Mouse (Mus musculus) olfactory bulb, adult 2 months (tissue): ENCODE results near the gene Serpina1e. TPM values are rescaled to one million over a fixed set of nuclear protein-coding genes. Genes with fewer than 3 reads are reported as not detected.

Experiments used
- H3K27ac ChIP-seq: fragments of 200-500 bp; 2 replicates; pipeline ENCODE4 v1.5.1; 2012; ENCODE audit warnings: low read depth, low read length; ENCODE audit not compliant: insufficient read depth
- H3K4me1 ChIP-seq: fragments of 200-500 bp; 2 replicates; pipeline ENCODE4 v1.6.1; 2012; ENCODE audit warnings: low read length; ENCODE audit not compliant: control insufficient read depth, insufficient read depth
- H3K4me3 ChIP-seq: fragments of 200-500 bp; 2 replicates; pipeline ENCODE4 v1.5.1; 2012; ENCODE audit warnings: mild to moderate bottlenecking, low read depth, low read length, moderate library complexity; ENCODE audit not compliant: insufficient read depth
- CTCF ChIP-seq: fragments of 200-500 bp; IDR thresholded peaks from 2 replicates; pipeline ENCODE4 v1.5.1; 2012; ENCODE audit warnings: low read depth, mild to moderate bottlenecking, low read length, moderate library complexity; ENCODE audit not compliant: insufficient read depth
- POLR2A ChIP-seq: fragments of 200-500 bp; IDR thresholded peaks from 2 replicates; pipeline ENCODE4 v1.6.1; 2012; ENCODE audit warnings: mild to moderate bottlenecking, low read depth, low read length, moderate library complexity; ENCODE audit not compliant: insufficient read depth
- WGBS: fragments of 180-500 bp; shearing (Covaris S2); methylation state at CpG from one replicate; pipeline ENCODE4 v1.1.7; 2018; 5-methylcytosine and 5-hydroxymethylcytosine counted together
- polyA plus RNA-seq: library from polyadenylated mRNA; stranded (reverse); fragments of >200 nt; gene quantifications from 2 replicates; pipeline ENCODE4 v1.2.4, GENCODE M21; 2012; ENCODE audit warnings: low replicate concordance; ENCODE audit not compliant: missing spikeins, insufficient read depth, insufficient read length

Gene Serpina1e
- not detected in 2 replicates for polyA plus RNA-seq

DNA sequence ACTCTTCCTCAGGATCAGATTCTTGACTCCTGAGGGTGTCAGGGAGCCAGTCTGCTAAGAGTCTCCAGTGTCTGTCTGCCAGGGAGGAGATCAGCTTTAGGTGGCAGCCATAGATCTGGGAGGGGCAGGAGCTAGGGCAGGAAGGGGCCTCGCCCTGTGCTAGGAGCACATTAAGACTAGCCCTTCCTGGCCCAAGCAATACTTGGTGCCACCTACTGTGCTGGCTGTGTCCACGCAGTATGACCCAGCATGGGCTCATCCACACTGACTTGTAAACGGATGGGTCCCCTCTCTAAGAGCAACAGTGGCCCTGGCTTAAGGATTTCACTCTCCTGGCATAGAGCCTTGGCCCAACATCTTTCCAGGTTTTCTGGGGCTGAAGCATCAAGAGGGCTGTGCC, at the start of gene Serpina1e:
Serpina1e (minus strand) TSS at position 178 of the 400 bp plus-strand sequence.
- WGBS: 79% methylated on average over 3 of the region's 3 CpGs
- H3K4me1 ChIP-seq: no peaks in the 10 kb centered on the region
- H3K4me3 ChIP-seq: no peak within 1 kb of the TSS
- no peak within 1 kb of the TSS for H3K27ac ChIP-seq
- TF ChIP-seq CTCF: no peak
- no peak for TF ChIP-seq POLR2A

DNA sequence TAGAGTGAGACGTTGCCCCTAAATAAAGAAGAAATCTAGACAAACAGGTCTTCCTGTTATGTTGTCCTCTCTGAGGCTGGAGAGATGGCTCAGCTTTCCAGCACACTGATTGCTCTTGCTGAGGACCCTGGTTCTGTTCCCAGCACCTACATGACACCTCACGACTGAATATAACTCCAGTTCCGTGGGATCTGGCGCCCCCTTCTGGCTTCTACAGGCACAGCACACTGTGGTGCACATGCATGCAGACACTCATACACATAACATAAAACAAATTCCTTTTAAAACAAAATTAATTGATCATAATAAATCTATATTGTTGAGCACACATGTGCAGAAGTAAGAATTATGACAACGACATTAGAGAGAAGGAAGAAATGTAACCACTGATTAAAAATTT, 45.9 kb upstream of the Serpina1e start:
- Histone ChIP-seq H3K27ac (no peak overlapping the region), H3K4me3 (no peak overlapping the region), H3K4me1 (peaks cover 3% of the 10 kb centered on the region; the same call in 1 of the 2 replicates)
- WGBS: 82% methylated on average over 5 of the region's 5 CpGs
- TF ChIP-seq CTCF: no peak
- TF ChIP-seq POLR2A: no peak

DNA sequence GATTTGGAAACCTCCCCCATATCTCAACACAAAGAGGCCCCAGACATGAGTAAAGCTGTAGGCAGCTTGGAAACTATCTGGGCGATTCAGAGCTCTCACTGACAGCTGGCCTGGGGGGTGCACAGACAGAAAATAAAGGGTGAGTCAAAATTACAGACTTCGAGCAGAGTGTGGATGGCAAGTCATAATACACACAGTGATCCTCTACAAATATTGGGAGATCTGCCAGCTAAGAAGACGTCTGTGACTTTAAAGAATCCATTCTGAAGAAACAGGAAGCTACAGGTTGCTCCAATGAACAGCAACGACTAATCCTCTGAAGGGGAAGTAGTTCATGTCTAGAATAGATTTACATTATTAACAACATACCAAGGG, 44.5 kb upstream of the Serpina1e start:
- Histone ChIP-seq H3K4me3 (no peak overlapping the region), H3K27ac (no peak overlapping the region), H3K4me1 (peaks cover 3% of the 10 kb centered on the region; the same call in 1 of the 2 replicates)
- WGBS: 26% methylated on average over 4 of the region's 4 CpGs
- TF ChIP-seq POLR2A: no peak
- TF ChIP-seq CTCF: no peak

DNA sequence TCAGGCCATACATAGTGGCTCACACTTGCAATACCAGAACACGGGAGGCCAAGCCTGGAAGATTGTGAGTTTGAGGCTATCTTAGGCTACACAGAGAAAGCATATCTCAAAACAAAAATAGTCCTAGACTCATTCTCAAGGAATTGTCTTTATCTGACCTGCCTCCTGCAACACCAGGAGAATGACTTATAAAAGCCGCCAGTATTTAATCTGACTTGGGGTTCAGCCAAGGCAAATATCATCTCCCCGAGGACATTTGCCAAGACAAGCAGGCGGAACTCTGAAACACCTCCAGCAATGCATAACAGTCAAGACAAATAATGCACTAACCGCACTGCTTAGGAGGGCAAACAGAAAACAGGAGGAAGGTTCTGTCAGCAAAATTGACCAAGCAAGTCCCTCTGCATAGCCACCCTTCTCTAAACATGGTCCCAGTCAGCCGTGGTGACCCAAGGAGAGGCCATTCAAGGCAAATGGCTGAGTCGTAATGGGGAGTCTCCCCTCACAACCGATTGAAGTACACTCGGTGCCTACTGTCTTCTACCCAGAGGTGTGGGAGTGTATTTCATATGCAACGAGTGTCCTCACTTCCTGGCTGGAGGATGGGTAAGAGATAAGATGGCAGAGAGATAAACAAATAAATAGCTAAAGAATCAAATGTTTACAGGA, 43.9 kb upstream of the Serpina1e start:
- no peak for TF ChIP-seq CTCF
- TF ChIP-seq POLR2A: no peak
- Histone ChIP-seq H3K27ac (no peak overlapping the region), H3K4me3 (no peak overlapping the region), H3K4me1 (peaks cover 3% of the 10 kb centered on the region; the same call in 1 of the 2 replicates)
- 63% methylated on average over 10 of the region's 10 CpGs for WGBS

DNA sequence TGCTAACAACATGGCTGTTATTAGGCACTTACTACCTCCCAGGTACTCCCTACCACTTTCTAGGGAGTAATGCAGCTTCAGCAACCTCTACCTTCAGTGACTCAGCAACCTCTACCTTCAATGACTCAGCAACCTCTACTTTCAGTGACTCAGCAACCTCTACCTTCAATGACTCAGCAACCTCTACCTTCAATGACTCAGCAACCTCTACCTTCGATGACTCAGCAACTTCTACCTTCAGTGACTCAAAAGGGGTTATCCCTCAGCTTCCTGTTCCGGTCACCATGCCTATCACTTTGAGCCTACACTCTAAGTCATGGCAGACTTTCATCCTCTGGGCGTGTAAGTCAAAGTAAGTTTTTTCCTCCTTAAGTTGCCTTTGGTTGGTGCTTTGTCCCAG, 41.8 kb upstream of the Serpina1e start:
- Histone ChIP-seq H3K27ac (no peak overlapping the region), H3K4me3 (no peak overlapping the region), H3K4me1 (peaks cover 3% of the 10 kb centered on the region; the same call in 1 of the 2 replicates)
- 93% methylated on average over 3 of the region's 3 CpGs for WGBS
- TF ChIP-seq POLR2A (no peak), CTCF (no peak)

DNA sequence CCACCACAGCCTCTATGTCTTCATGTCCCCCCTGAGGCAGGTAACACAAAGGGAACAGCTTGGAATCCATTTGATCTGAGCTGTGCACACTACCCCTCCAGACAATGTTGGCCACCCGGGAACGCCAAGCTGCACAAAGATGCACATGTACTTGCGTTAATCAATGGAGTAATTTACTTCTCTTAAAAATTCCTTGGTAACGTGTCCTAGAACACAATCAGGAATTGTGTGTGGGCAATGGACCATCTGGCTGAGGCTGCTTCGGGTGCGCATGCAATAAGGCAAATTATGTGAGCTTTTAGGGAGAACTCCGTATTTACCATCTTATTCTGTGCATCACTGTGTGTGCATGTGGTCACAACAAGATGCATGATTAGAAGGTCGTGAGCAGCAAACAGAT, 40.8 kb upstream of the Serpina1e start:
- H3K4me1 ChIP-seq: peaks cover 3% of the 10 kb centered on the region; the same call in 1 of the 2 replicates
- H3K4me3 ChIP-seq: no peak overlapping the region
- TF ChIP-seq POLR2A (no peak), CTCF (no peak)
- 43% methylated on average over 8 of the region's 8 CpGs for WGBS
- no peak overlapping the region for H3K27ac ChIP-seq

DNA sequence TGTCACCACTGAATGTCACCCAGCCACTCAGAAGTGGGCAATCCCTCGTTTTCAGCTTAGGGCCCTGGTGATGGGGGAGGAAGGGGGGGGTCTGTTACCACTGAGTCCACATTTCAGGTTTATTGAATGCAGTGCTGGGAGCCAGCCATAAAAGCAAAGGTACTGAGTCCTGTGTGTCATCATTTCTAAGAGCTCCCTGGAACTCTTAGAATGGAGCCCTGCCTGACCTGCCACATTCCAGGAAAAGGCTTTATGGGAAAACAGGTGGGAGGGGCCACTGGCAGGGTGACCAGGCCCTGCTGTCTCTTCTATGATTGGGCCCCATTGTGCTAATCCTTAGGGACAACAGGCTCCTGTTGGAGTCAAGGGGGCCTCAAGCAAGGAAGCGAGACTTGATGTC, 37.7 kb upstream of the Serpina1e start:
- Histone ChIP-seq H3K4me1 (no peaks in the 10 kb centered on the region), H3K4me3 (no peak overlapping the region), H3K27ac (no peak overlapping the region)
- no peak for TF ChIP-seq CTCF
- TF ChIP-seq POLR2A: no peak
- 71% methylated on average over 2 of the region's 2 CpGs for WGBS

DNA sequence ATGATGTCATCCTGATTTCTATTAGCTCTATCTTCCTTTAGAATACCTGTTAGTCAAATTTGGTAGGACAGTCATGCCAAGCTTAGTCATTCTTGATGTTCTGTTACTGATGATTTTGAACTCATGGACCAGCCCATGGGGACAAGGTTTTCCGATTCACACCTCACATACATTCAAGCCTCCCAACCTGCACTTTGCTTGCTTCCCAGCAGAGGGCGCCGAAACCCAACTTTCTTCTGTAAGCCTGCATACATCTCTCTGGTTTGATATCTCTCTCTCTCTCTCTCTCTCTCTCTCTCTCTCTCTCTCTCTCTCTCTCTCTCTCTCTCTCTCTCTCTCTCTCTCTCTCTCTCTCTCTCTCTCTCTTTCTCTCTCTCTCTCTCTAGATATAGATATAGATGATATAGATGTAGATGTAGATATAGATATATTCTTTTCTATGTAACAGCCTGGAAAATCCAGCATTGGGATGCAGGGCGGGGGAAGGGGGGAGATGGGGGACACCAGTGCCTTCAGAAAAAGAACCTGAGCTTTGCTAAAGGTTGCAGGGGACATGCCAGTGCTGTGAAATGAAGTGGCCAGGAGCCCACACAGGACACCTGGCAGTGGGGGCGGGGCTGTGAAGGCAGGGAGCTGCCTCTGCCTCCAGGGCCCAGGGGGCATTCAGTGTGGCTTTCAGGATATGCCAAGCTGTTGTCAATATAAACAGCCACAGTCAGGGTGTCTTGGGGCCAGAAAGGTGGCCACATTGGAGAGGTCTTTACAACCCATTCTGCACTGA, 36.7 kb upstream of the Serpina1e start:
- no peak overlapping the region for H3K27ac ChIP-seq
- TF ChIP-seq POLR2A (no peak), CTCF (peak; percentile 69)
- 39% methylated on average over 5 of the region's 5 CpGs for WGBS
- no peaks in the 10 kb centered on the region for H3K4me1 ChIP-seq
- no peak overlapping the region for H3K4me3 ChIP-seq

DNA sequence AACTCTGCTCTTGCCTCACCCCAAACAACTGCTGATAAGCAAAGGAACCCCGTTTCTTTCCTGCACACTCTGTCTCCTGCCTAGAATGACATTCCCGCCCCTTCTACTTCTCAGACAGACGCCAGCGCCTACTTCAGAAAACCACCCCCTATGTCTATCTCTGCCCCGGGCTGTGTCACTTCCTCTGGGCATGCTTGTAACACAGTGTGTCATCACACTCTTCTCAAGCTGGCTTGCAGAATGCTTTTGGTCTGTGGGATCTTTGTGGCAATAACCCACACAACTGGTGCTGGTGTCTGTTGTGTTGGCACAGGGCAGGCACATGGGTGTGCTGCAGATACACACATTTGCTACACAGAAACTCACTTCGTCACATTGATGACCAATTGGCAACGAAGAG, 34.2 kb upstream of the Serpina1e start:
- H3K4me1 ChIP-seq: no peaks in the 10 kb centered on the region
- no peak overlapping the region for H3K4me3 ChIP-seq
- no peak overlapping the region for H3K27ac ChIP-seq
- 63% methylated on average over 7 of the region's 7 CpGs for WGBS
- TF ChIP-seq CTCF (no peak), POLR2A (no peak)
